In the genomic region with DNA sequence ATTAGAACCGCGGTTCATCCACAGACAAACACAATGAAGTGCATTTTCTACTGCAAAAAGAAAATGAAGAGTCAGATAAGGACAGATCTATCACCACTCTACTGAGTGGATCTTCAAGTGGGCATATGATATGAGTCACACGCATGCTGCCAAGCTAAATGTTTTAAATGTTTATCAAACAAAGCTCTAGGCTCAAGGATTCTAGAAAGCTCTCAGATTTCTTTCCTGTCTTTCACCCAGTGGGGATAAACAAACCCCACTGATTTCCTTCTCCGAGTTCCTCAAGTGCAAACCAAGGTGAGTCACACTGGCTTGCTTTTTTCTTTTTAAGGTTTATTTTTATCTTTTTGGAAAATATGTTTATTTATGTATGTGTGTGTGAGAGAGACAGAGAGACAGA, we compare ENCODE assay signal across 24 mouse cellular contexts.
A peak's percentile ranks its signal among the peaks of the same experiment; 100 is the strongest.
DNase-seq lines count a peak whose midpoint lies in the region.
"Had no signal": no experiment of that assay in that cellular context is flagged by ENCODE, and none has a peak within 500 bp of the region (broad histone marks: within the 10 kb centered on the region; RNA-seq: fewer than 3 reads in every experiment).

No protein-coding gene starts in this region.

- no peaks in the 10 kb centered on the region for H3K27me3 ChIP-seq in forebrain, embryonic 10.5 days (ENCODE audit: poor library complexity, severe bottlenecking)
- H3K27me3 ChIP-seq: embryonic facial prominence, embryonic 13.5 days; forebrain, embryonic 13.5 days; heart, embryonic 12.5 days; heart, embryonic 15.5 days; hindbrain, embryonic 13.5 days; intestine, embryonic 15.5 days had no signal

- no peak overlapping the region for H3K4me3 ChIP-seq in forebrain, embryonic 10.5 days
- H3K4me3 ChIP-seq: embryonic facial prominence, embryonic 13.5 days; erythroblast, embryonic 14.5 days; forebrain, embryonic 13.5 days; heart, embryonic 12.5 days; heart, embryonic 15.5 days; hindbrain, embryonic 10.5 days; hindbrain, embryonic 13.5 days; intestine, embryonic 15.5 days had no signal

- no peak overlapping the region for H3K27ac ChIP-seq in forebrain, embryonic 10.5 days
- H3K27ac ChIP-seq: embryonic facial prominence, embryonic 13.5 days; forebrain, embryonic 13.5 days; heart, embryonic 15.5 days; hindbrain, embryonic 10.5 days; hindbrain, embryonic 13.5 days; intestine, embryonic 15.5 days had no signal

- peak; percentile 15 for DNase-seq in heart, adult 11 months
- no peak for DNase-seq in heart, adult 9 months (ENCODE audit: low spot score in 2 of 2)
- peak; percentile 41 for DNase-seq in lung, postnatal 36 days
- DNase-seq in lung, postnatal 10 days, result no peak
- peak; percentile 28 for DNase-seq in brain, adult 2 months (ENCODE audit: low read depth, low spot score)
- DNase-seq in forebrain, embryonic 10.5 days (ENCODE audit: extremely low spot score, low spot score), result no peak
- DNase-seq: adrenal gland, postnatal 10 days; adrenal gland, postnatal 36 days; cerebellum, adult 11 months; cerebellum, adult 2 months; cerebellum, adult 9-11 months; cerebellum, postnatal 25 days; gastrocnemius, postnatal 10 days; gastrocnemius, postnatal 36 days; heart, postnatal 10 days; heart, postnatal 36 days had no signal

- no peaks in the 10 kb centered on the region for H3K9me3 ChIP-seq in forebrain, embryonic 10.5 days
- H3K9me3 ChIP-seq: embryonic facial prominence, embryonic 13.5 days; forebrain, embryonic 13.5 days; heart, embryonic 12.5 days; heart, embryonic 15.5 days; hindbrain, embryonic 10.5 days; hindbrain, embryonic 13.5 days; intestine, embryonic 15.5 days had no signal

- H3K36me3 ChIP-seq in forebrain, embryonic 10.5 days (replicated peaks), result no peaks in the 10 kb centered on the region
- H3K36me3 ChIP-seq: embryonic facial prominence, embryonic 13.5 days; heart, embryonic 12.5 days; heart, embryonic 15.5 days; hindbrain, embryonic 10.5 days; hindbrain, embryonic 13.5 days; intestine, embryonic 15.5 days had no signal

- H3K4me1 ChIP-seq in forebrain, embryonic 10.5 days, result peaks cover under 1% of the 10 kb centered on the region; the same call in 1 of the 2 replicates
- H3K4me1 ChIP-seq: embryonic facial prominence, embryonic 13.5 days; forebrain, embryonic 13.5 days; heart, embryonic 15.5 days; intestine, embryonic 15.5 days had no signal

- 88% methylated on average over 4 of the region's 4 CpGs for WGBS in forebrain, embryonic 10.5 days

Comparison
In these comparisons a context has a peak if more than half of its experiments do, and no peak if none do; other contexts are left out.
1. DNase-seq: peak in heart, adult 11 months (single experiment), lung, postnatal 36 days (single experiment) and brain, adult 2 months (single experiment); none in heart, adult 9 months (0 of 2), lung, postnatal 10 days (single experiment) and forebrain, embryonic 10.5 days (single experiment).